Mouse (Mus musculus): Measurements from ENCODE around the gene Prelp.

Prelp gene

DNA sequence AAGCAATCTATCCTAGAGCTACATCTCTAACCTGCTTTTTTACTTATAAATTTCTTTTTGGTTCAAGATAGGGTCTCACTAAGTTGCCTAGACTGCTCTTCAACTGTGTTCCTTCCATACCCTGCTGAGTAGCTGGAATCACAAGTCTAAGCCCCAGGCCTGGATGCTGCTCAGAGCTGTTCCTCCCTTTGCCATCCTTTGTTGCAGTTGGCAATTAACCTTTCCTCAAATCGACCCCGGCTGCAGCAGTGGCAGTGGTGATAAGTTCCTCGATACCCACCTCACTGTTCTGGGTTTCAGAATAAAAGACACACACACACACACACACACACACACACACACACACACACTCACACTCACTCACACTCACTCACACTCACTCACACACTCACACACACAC, 4.0 kb upstream of the Prelp start:
- Histone ChIP-seq H3K9me3 (ENCODE audit: low read length) (no peaks in the 10 kb centered on the region), H3K4me3 (replicated peaks; ENCODE audit: low read length) (no peak overlapping the region), H3K4me1 (replicated peaks; ENCODE audit: low read depth, low read length) (peaks cover 10% of the 10 kb centered on the region), H3K36me3 (ENCODE audit: insufficient read depth, low read length) (no peaks in the 10 kb centered on the region), H3K27me3 (ENCODE audit: insufficient read depth, low read length) (peaks cover 10% of the 10 kb centered on the region; the same call in 1 of the 2 replicates)
- TF ChIP-seq NANOG (IDR thresholded peaks at IDR 0.05; ENCODE audit: borderline replicate concordance, low read length) (no peak), POU5F1 (IDR thresholded peaks at IDR 0.05; ENCODE audit: borderline replicate concordance, low read length) (no peak), CTCF (conservative IDR thresholded peaks at IDR 0.05; ENCODE audit: low read length) (no peak)

DNA sequence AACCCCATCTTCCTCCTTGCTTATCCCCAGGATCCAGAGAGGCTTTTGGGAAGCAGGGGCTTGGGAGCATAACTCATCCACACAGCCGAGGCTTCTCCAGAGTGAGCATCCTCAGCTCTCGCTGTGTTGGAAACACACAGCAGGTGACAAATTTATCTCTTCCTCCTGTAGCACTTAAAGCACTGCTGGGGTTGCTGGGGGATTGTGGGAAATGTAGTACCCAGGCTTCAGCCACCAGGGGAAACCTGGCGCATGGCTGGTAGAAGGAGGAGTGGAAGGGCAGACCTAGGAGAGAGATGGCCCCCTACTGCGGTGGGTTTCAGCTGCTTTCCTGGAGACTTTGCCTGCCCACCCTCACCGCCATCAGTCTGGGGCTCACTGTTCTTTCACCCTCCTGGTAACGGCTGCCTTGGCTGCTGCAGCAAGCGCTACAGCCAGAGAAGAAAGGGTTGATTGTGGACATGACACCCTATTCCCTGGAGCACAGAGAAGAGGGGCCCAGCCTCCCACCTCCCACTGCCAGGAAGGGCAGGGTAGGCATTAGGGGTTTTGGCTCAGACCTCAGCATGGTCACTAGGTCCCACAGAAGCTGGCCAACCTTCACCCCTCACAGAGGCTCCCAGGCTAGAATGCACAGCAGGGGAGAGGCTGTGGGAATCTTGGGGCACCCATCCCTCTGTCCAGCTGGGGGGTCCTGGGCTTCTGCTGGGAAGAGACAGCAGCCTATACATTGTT, 3.1 kb upstream of the Prelp start:
- TF ChIP-seq POU5F1 (IDR thresholded peaks at IDR 0.05; ENCODE audit: borderline replicate concordance, low read length) = no peak
- peak; percentile 53 for TF ChIP-seq CTCF (conservative IDR thresholded peaks at IDR 0.05; ENCODE audit: low read length)
- peaks cover 18% of the 10 kb centered on the region for H3K27me3 ChIP-seq (ENCODE audit: insufficient read depth, low read length)
- peaks cover 10% of the 10 kb centered on the region for H3K4me1 ChIP-seq (replicated peaks; ENCODE audit: low read depth, low read length)
- H3K4me3 ChIP-seq (replicated peaks; ENCODE audit: low read length) = peak overlapping the region; percentile 64
- no peaks in the 10 kb centered on the region for H3K36me3 ChIP-seq (ENCODE audit: insufficient read depth, low read length)
- no peaks in the 10 kb centered on the region for H3K9me3 ChIP-seq (ENCODE audit: low read length)

DNA sequence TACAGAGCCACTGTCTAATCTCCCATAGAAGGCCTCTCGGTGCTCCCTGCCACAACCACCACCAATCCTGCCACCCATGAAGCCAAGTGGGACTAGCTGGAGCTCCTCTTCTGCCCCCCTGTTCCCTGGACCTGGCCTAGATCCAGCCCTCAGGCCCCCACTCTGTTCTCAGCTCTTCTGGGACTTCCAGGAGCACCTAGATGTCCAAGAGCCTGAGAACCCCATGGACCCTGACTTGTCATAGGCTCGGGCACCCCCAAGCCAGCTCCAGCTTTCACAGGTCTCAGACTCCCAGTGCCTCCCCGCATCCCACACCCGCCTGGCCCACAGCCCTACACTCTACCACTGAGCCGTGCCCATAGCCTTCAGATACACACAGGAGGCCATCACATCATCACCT, 1.9 kb upstream of the Prelp start:
- H3K27me3 ChIP-seq (ENCODE audit: insufficient read depth, low read length) = peaks cover 19% of the 10 kb centered on the region
- H3K4me3 ChIP-seq (replicated peaks; ENCODE audit: low read length) = no peak overlapping the region
- H3K4me1 ChIP-seq (replicated peaks; ENCODE audit: low read depth, low read length) = peaks cover 18% of the 10 kb centered on the region
- H3K36me3 ChIP-seq (ENCODE audit: insufficient read depth, low read length) = no peaks in the 10 kb centered on the region
- no peaks in the 10 kb centered on the region for H3K9me3 ChIP-seq (ENCODE audit: low read length)
- TF ChIP-seq NANOG (IDR thresholded peaks at IDR 0.05; ENCODE audit: borderline replicate concordance, low read length) (no peak), CTCF (conservative IDR thresholded peaks at IDR 0.05; ENCODE audit: low read length) (no peak), POU5F1 (IDR thresholded peaks at IDR 0.05; ENCODE audit: borderline replicate concordance, low read length) (no peak)

DNA sequence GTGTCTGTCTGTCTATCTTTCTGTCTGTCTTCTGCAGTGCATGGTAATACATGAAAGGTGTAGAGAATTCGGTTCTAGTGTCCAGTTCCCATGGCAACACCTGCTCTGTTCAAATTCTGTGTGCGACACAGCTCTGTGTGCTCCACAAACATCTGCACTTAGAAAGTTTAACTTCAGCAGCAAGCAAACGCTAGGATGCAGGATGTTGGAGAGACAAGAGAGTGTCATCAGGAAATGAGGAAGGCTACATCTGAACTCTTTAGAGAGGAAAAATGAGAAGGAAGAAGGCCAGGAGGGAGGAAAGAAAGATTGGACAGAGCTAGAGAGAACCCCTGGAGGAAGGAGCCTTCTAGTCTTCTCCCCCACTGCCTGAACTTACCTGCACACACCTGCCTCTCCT, 338 bp downstream of the Prelp start:
- Histone ChIP-seq H3K27me3 (ENCODE audit: insufficient read depth, low read length) (peaks cover 19% of the 10 kb centered on the region), H3K4me3 (replicated peaks; ENCODE audit: low read length) (no peak overlapping the region), H3K4me1 (replicated peaks; ENCODE audit: low read depth, low read length) (peaks cover 31% of the 10 kb centered on the region), H3K9me3 (ENCODE audit: low read length) (no peaks in the 10 kb centered on the region), H3K36me3 (ENCODE audit: insufficient read depth, low read length) (no peaks in the 10 kb centered on the region)
- TF ChIP-seq NANOG (IDR thresholded peaks at IDR 0.05; ENCODE audit: borderline replicate concordance, low read length) = no peak
- no peak for TF ChIP-seq CTCF (conservative IDR thresholded peaks at IDR 0.05; ENCODE audit: low read length)
- TF ChIP-seq POU5F1 (IDR thresholded peaks at IDR 0.05; ENCODE audit: borderline replicate concordance, low read length) = no peak

DNA sequence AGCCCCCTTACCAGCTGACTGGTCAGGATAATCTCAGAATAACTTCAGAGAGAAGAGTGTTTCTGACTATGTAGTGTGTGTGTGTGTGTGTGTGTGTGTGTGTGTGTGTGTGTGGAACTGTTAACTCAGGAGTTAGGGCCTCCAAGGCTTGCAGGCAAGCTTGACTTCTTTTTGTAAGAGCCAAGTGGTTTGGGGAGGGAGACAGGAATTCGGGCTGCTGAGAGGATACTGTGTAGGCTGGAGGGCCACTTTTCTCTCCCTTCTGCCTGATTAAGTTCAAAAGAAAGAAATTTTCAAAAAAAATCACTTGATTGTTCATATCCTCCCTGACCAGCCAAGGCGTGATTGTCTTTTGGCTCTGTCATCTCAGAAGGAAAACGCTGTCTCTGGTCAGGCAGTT, 813 bp downstream of the Prelp start:
- H3K4me3 ChIP-seq (replicated peaks; ENCODE audit: low read length) = no peak overlapping the region
- H3K27me3 ChIP-seq (ENCODE audit: insufficient read depth, low read length) = peaks cover 19% of the 10 kb centered on the region
- no peak for TF ChIP-seq NANOG (IDR thresholded peaks at IDR 0.05; ENCODE audit: borderline replicate concordance, low read length)
- no peak for TF ChIP-seq POU5F1 (IDR thresholded peaks at IDR 0.05; ENCODE audit: borderline replicate concordance, low read length)
- H3K4me1 ChIP-seq (replicated peaks; ENCODE audit: low read depth, low read length) = peaks cover 31% of the 10 kb centered on the region
- no peaks in the 10 kb centered on the region for H3K36me3 ChIP-seq (ENCODE audit: insufficient read depth, low read length)
- H3K9me3 ChIP-seq (ENCODE audit: low read length) = no peaks in the 10 kb centered on the region

DNA sequence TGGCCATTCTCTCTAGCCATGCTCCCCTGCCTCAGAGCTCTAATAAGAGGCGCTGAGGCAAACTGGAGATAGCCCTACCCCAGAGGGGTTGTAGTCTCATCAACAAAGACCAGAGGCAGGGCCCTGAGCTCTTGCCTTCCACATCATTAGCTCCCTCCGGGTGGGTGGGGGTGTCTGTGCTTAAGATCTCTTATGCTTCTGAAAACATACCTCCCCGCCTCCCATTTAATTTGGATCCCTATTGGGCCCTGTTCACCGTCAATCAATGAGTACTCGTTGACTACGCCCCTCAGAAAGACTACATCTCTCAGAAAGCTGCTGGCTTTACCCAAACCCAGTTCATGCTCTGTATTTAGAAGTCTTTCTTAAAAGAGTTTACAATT, 3.1 kb downstream of the Prelp start:
- Histone ChIP-seq H3K4me1 (replicated peaks; ENCODE audit: low read depth, low read length) (peaks cover 29% of the 10 kb centered on the region), H3K36me3 (ENCODE audit: insufficient read depth, low read length) (no peaks in the 10 kb centered on the region), H3K4me3 (replicated peaks; ENCODE audit: low read length) (peak overlapping the region; percentile 60; the same call in 1 of the 2 replicates), H3K27me3 (ENCODE audit: insufficient read depth, low read length) (peaks cover 28% of the 10 kb centered on the region), H3K9me3 (ENCODE audit: low read length) (no peaks in the 10 kb centered on the region)
- TF ChIP-seq POU5F1 (IDR thresholded peaks at IDR 0.05; ENCODE audit: borderline replicate concordance, low read length) = no peak
- TF ChIP-seq NANOG (IDR thresholded peaks at IDR 0.05; ENCODE audit: borderline replicate concordance, low read length) = no peak
- TF ChIP-seq CTCF (conservative IDR thresholded peaks at IDR 0.05; ENCODE audit: low read length) = no peak

DNA sequence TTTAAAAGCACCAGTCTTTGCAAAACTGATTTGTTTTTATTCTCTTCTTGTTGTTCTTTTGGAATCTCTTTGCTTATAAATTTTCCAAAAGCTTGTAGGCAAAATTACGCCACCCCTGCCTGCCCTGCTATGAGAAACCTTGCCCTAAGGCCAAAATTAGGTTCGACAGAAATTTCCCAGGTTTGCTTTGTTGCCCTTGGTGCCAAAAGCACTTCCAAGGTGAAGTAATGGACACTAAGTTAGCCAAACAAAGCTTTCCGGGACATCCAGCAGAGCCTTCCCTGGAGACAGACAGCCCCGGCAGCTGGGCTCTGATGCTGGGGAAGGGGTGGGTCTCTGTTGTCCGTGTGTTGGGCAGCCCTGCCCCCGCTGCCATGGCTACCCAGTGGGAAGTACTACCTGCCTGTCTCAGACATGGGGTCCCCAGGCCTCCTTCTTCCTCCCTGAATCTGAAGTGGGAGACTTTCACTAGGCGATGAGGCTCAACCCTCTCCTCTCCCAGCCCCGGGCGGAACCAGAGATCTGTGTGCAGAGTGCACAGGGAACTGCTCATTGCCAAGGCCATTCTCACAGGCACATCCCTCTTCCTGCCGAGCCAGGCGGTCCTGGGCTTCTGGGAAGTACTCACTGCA, 3.6 kb downstream of the Prelp start:
- TF ChIP-seq NANOG (IDR thresholded peaks at IDR 0.05; ENCODE audit: borderline replicate concordance, low read length) = no peak
- TF ChIP-seq POU5F1 (IDR thresholded peaks at IDR 0.05; ENCODE audit: borderline replicate concordance, low read length) = no peak
- TF ChIP-seq CTCF (conservative IDR thresholded peaks at IDR 0.05; ENCODE audit: low read length) = no peak
- Histone ChIP-seq H3K4me3 (replicated peaks; ENCODE audit: low read length) (peak overlapping the region; percentile 60; the same call in 1 of the 2 replicates), H3K9me3 (ENCODE audit: low read length) (no peaks in the 10 kb centered on the region), H3K36me3 (ENCODE audit: insufficient read depth, low read length) (no peaks in the 10 kb centered on the region), H3K27me3 (ENCODE audit: insufficient read depth, low read length) (peaks cover 28% of the 10 kb centered on the region), H3K4me1 (replicated peaks; ENCODE audit: low read depth, low read length) (peaks cover 29% of the 10 kb centered on the region)

DNA sequence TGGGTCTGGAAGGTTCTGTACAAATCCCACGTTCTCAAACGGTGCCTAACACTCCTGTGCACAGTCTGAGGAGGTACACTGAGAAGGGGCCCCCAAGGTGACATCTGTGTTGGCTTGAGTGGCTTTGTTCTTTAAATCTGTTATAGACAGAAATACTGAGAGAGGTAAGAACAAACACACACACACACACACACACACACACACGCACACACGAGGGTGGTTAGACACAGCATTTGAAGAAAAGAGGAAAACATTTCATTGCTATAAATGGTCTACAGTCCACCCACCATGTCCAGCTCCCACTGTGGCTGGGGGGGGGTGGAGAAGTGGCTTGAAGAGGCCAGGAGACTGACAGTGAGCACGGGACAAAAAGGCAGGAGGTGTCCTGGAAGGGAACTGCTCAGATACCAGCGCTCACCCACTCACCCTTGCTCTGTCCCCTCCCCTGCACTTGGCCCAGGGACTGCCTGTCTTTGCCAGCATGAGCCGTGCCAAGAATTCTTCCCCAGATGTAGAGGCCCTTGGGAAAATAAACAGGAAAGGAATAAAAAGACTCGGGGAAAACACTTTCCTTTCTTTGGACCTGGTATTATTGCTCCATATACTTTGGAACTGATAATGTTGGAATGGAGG, 5.4 kb downstream of the Prelp start:
- peaks cover 41% of the 10 kb centered on the region for H3K4me1 ChIP-seq (replicated peaks; ENCODE audit: low read depth, low read length)
- H3K9me3 ChIP-seq (ENCODE audit: low read length) = no peaks in the 10 kb centered on the region
- no peaks in the 10 kb centered on the region for H3K36me3 ChIP-seq (ENCODE audit: insufficient read depth, low read length)
- no peak for TF ChIP-seq POU5F1 (IDR thresholded peaks at IDR 0.05; ENCODE audit: borderline replicate concordance, low read length)
- no peak for TF ChIP-seq NANOG (IDR thresholded peaks at IDR 0.05; ENCODE audit: borderline replicate concordance, low read length)
- no peak for TF ChIP-seq CTCF (conservative IDR thresholded peaks at IDR 0.05; ENCODE audit: low read length)
- H3K4me3 ChIP-seq (replicated peaks; ENCODE audit: low read length) = no peak overlapping the region
- H3K27me3 ChIP-seq (ENCODE audit: insufficient read depth, low read length) = peaks cover 20% of the 10 kb centered on the region
